Mouse (Mus musculus) brain, embryonic 18.5 days (tissue): ENCODE measurements around the gene Jak3.
"Not testable (repeated sequence)": the region's sequence is repeated elsewhere in the genome, so short reads cannot be mapped to it uniquely, and the experiment has no call there.

Experiments
- DNase-seq: peaks from one replicate; pipeline ENCODE4 v3.0.0-alpha.2; 2012; ENCODE audit warnings: low read depth, low spot score

Gene Jak3

GRCm38 (mm10) chr8:71719928-71720457 lies 43.9 kb downstream of the Jak3 start:
- peak; percentile 86 for DNase-seq

GRCm38 (mm10) chr8:71723047-71723551 lies 47.0 kb downstream of the Jak3 start:
- DNase-seq, result no peak

- DNase-seq, result no peak
Measured at GRCm38 (mm10) chr8:71724389-71724788, 48.3 kb downstream of the Jak3 start.

GRCm38 (mm10) chr8:71725122-71725924 lies 49.2 kb downstream of the Jak3 start, which contains the start of gene Fcho1:
Gene Fcho1 (minus strand): TSS chr8:71725716.
- DNase-seq, result peak; percentile 83

- no peak for DNase-seq
Measured at GRCm38 (mm10) chr8:71728240-71728785, 52.2 kb downstream of the Jak3 start.

- no peak for DNase-seq
Measured at GRCm38 (mm10) chr8:71728826-71729620, 52.9 kb downstream of the Jak3 start.

GRCm38 (mm10) chr8:71731652-71732230 lies 55.6 kb downstream of the Jak3 start:
- no peak for DNase-seq

GRCm38 (mm10) chr8:71738316-71738715 lies 62.2 kb downstream of the Jak3 start:
- DNase-seq, result not testable (repeated sequence)
